Mouse (Mus musculus) C2C12 (cell line): ENCODE data around the gene Lsg1.

Source experiments
- CEBPB ChIP-seq: IDR thresholded peaks from one replicate; pipeline ENCODE4 v1.6.1; 2011; ENCODE audit warnings: low read depth, mild to moderate bottlenecking, control low read depth, moderate library complexity
- CTCF ChIP-seq: IDR thresholded peaks from one replicate; pipeline ENCODE4 v1.5.1; 2011; ENCODE audit not compliant: control insufficient read depth, insufficient read depth, insufficient read length
- FOSL1 ChIP-seq: IDR thresholded peaks from one replicate; pipeline ENCODE4 v1.8.0; 2011; ENCODE audit warnings: mild to moderate bottlenecking, low read length; ENCODE audit not compliant: poor library complexity, insufficient read depth, severe bottlenecking
- MAX ChIP-seq: IDR thresholded peaks from one replicate; pipeline ENCODE4 v1.6.1; 2011; ENCODE audit warnings: mild to moderate bottlenecking, control low read depth
- MYOD1 ChIP-seq: IDR thresholded peaks from one replicate; pipeline ENCODE4 v1.6.1; 2011; ENCODE audit warnings: low read depth; ENCODE audit not compliant: control insufficient read depth, insufficient read length
- MYOG ChIP-seq: IDR thresholded peaks from one replicate; pipeline ENCODE4 v1.6.1; 2011; ENCODE audit not compliant: control insufficient read depth, insufficient read length; ENCODE audit errors: extremely low read depth
- USF1 ChIP-seq: IDR thresholded peaks from one replicate; pipeline ENCODE4 v1.6.1; 2011; ENCODE audit warnings: low read depth, mild to moderate bottlenecking, control low read depth, moderate library complexity

GRCm38 (mm10) chr16:30525756-30526155 is 61.6 kb downstream of the Lsg1 start:
- TF ChIP-seq CTCF (no peak), CEBPB (no peak), MYOD1 (no peak), MYOG (no peak), USF1 (no peak), MAX (no peak), FOSL1 (no peak)
